Mouse (Mus musculus): ENCODE data around the gene Wdr61.

DNA sequence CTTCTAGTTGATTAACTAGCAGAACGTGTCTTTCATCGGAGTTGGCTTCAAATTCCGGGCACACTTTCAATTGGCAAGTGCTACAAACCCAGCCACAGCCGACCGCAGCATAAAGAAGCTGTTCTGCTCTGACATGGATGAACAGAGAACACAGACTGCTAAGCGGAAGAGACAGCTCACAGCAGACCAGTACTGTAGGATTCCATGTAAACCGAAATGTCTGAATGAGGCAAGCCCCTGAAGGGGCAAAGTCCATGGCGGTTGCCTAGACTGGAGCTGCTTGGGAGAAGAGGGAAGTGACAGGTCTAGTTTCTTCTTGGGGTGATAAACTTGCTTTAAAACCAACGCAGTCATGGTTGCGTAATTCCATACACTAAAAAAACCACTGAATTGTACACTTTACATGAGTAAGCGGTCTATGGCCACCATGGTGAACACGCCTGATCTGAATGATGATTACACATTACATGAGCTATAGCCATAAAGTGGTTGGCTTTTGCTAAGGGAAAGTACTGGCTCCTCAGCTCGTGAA is 42.2 kb upstream of the Wdr61 start:
- TF ChIP-seq CTCF (IDR thresholded peaks at IDR 0.05; ENCODE audit: low read depth) = no peak
- no peak for TF ChIP-seq EP300 (IDR thresholded peaks at IDR 0.05; ENCODE audit: low read depth)

Data from liver, postnatal 0 days (tissue).